In genomic region chr7:120844689-120845088, GRCm38 (mm10) we compare ENCODE assay signal across 10 mouse cellular contexts. TPM values are rescaled to one million over a fixed set of nuclear protein-coding genes. Genes with fewer than 3 reads are reported as not detected.
DNase-seq lines count a peak whose midpoint lies in the region; ATAC-seq and TF ChIP-seq lines count a peak whose summit lies in the region.
"Had no signal": no experiment of that assay in that cellular context is flagged by ENCODE, and none has a peak within 500 bp of the region (broad histone marks: within the 10 kb centered on the region; RNA-seq: fewer than 3 reads in every experiment).

No protein-coding gene starts in this region.

- DNase-seq in heart, embryonic 10.5 days (ENCODE audit: low spot score): no peak
- no peak for DNase-seq in heart, adult 9 months (ENCODE audit: low spot score in 2 of 2)
- no peak for DNase-seq in ES-E14 (ENCODE audit: low read depth, low spot score)
- DNase-seq in hindbrain, embryonic 10.5 days (ENCODE audit: low spot score): peak; percentile 12
- no peak for DNase-seq in liver, postnatal 0 days
- DNase-seq in adrenal gland, adult 2 months: no peak
- no peak for DNase-seq in right cerebral cortex, postnatal 36 days (ENCODE audit: low spot score in 2 of 2)
- no peak for DNase-seq in urinary bladder, postnatal 10 days (ENCODE audit: low spot score)

- H3K9me3 ChIP-seq in heart, embryonic 10.5 days: no peaks in the 10 kb centered on the region
- H3K9me3 ChIP-seq in ES-E14 (ENCODE audit: control insufficient read depth, insufficient read depth, low read depth, low read length): no peaks in the 10 kb centered on the region
- H3K9me3 ChIP-seq in hindbrain, embryonic 10.5 days: no peaks in the 10 kb centered on the region
- H3K9me3 ChIP-seq in liver, postnatal 0 days (ENCODE audit: low read length): no peaks in the 10 kb centered on the region

- no peak for ATAC-seq in liver, postnatal 0 days

- no peaks in the 10 kb centered on the region for H3K36me3 ChIP-seq in heart, embryonic 10.5 days
- H3K36me3 ChIP-seq in ES-E14 (ENCODE audit: control insufficient read depth, insufficient read depth, low read length, poor library complexity, severe bottlenecking): no peaks in the 10 kb centered on the region
- H3K36me3 ChIP-seq in hindbrain, embryonic 10.5 days: 0 out of 2 replicates have a peak, but pooled peaks cover 5% of the 10 kb centered on the region
- peaks cover 17% of the 10 kb centered on the region for H3K36me3 ChIP-seq in liver, postnatal 0 days (replicated peaks; ENCODE audit: insufficient read depth, low read length)

- TF ChIP-seq CTCF in liver, postnatal 0 days (IDR thresholded peaks at IDR 0.05; ENCODE audit: low read depth): no peak

- H3K4me2 ChIP-seq in liver, postnatal 0 days (ENCODE audit: low read depth, low read length): peak overlapping the region; percentile 99

- H3K27me3 ChIP-seq in heart, embryonic 10.5 days (ENCODE audit: insufficient read depth, poor library complexity, severe bottlenecking): peaks cover 28% of the 10 kb centered on the region
- peaks cover 27% of the 10 kb centered on the region for H3K27me3 ChIP-seq in hindbrain, embryonic 10.5 days (ENCODE audit: insufficient read depth, poor library complexity, severe bottlenecking)
- no peaks in the 10 kb centered on the region for H3K27me3 ChIP-seq in liver, postnatal 0 days (ENCODE audit: insufficient read depth, low read length)

- no peak for TF ChIP-seq EP300 in liver, postnatal 0 days (IDR thresholded peaks at IDR 0.05; ENCODE audit: low read depth)

- H3K4me1 ChIP-seq in heart, embryonic 10.5 days: peaks cover 27% of the 10 kb centered on the region
- H3K4me1 ChIP-seq in ES-E14 (ENCODE audit: control insufficient read depth in 2 of 2, insufficient read depth in 2 of 2, low read length in 2 of 2, poor library complexity in 1 of 2): peaks cover 6 to 8% of the 10 kb centered on the region in 2 experiments; a peak in 3 of 4 replicates
- peaks cover 28% of the 10 kb centered on the region for H3K4me1 ChIP-seq in hindbrain, embryonic 10.5 days (replicated peaks)
- peaks cover 40% of the 10 kb centered on the region for H3K4me1 ChIP-seq in liver, postnatal 0 days (ENCODE audit: insufficient read depth)

- in situ Hi-C loops in ES-E14 (cut with MboI; ENCODE audit: low sequenced_read_pairs in 2 of 2, unreplicated experiment in 2 of 2): loop anchor here (5.0 to 10.0 kb wide), 2 partner anchors 68 to 70 kb away; partner anchors contain the start of gene Polr3e (in 1 of the 2)

- WGBS in heart, embryonic 10.5 days: 15% methylated on average over 9 of the region's 9 CpGs
- 3% methylated on average over 9 of the region's 9 CpGs for WGBS in hindbrain, embryonic 10.5 days
- WGBS in liver, postnatal 0 days (ENCODE audit: insufficient replicate concordance): 63% methylated on average over 9 of the region's 9 CpGs

- H3K4me3 ChIP-seq in heart, embryonic 10.5 days: peak overlapping the region; percentile 88
- H3K4me3 ChIP-seq in ES-E14 (ENCODE audit: insufficient read depth in 1 of 2, low read depth in 1 of 2, low read length in 2 of 2, poor library complexity in 1 of 2, severe bottlenecking in 1 of 2): peak overlapping the region; percentile 74 to 79; a peak in 3 of 4 replicates
- H3K4me3 ChIP-seq in hindbrain, embryonic 10.5 days: peak overlapping the region; percentile 85
- H3K4me3 ChIP-seq in liver, postnatal 0 days (ENCODE audit: low read depth, low read length): peak overlapping the region; percentile 83

- 0 out of 2 replicates have a peak overlapping the region, but pooled peaks have one; percentile 95 for H3K27ac ChIP-seq in heart, embryonic 10.5 days
- H3K27ac ChIP-seq in ES-E14 (ENCODE audit: insufficient read depth, low read depth, low read length, poor library complexity, severe bottlenecking): no peak overlapping the region
- H3K27ac ChIP-seq in hindbrain, embryonic 10.5 days: peak overlapping the region; percentile 93; the same call in 1 of the 2 replicates
- peak overlapping the region; percentile 89 for H3K27ac ChIP-seq in liver, postnatal 0 days (ENCODE audit: low read depth)

- H3K9ac ChIP-seq in ES-E14 (ENCODE audit: insufficient read depth, low read depth, low read length, poor library complexity, severe bottlenecking): no peak overlapping the region
- peak overlapping the region; percentile 87 for H3K9ac ChIP-seq in liver, postnatal 0 days (replicated peaks)

TF ChIP-seq in ES-E14, 5 proteins besides CTCF, POLR2A, EP300 and RAD21:
- TF ChIP-seq ZC3H11A (IDR thresholded peaks at IDR 0.05; ENCODE audit: borderline replicate concordance, low read depth, low read length) (no peak), HCFC1 (IDR thresholded peaks at IDR 0.05; ENCODE audit: borderline replicate concordance, insufficient read depth, low read length) (no peak), MAFK (IDR thresholded peaks at IDR 0.05; ENCODE audit: insufficient read depth, low read depth, low read length) (no peak), ZNF384 (IDR thresholded peaks at IDR 0.05; ENCODE audit: low read depth, low read length) (no peak), CHD2 (IDR thresholded peaks at IDR 0.05; ENCODE audit: low read depth, low read length) (no peak)

RNA-seq across cellular contexts. Expression of gene Eef2k, which starts 2.1 kb away (rescaled TPM):
- polyA plus RNA-seq in heart, embryonic 10.5 days (2016; fragmentation: Nextera tagmentation; extraction: Ambion mirVana): 16.3 and 17.3 TPM in 2 replicates
- total RNA-seq in ES-E14 (2012; rRNA removed): 13.6 and 32.9 TPM in 2 replicates
- polyA plus RNA-seq in hindbrain, embryonic 10.5 days (2016; fragmentation: Nextera tagmentation; extraction: Ambion mirVana): 26.9 and 30.1 TPM in 2 replicates
- polyA plus RNA-seq in liver, postnatal 0 days (2015; fragmentation: Nextera tagmentation; extraction: Ambion mirVana): 14.4 and 19.5 TPM in 2 replicates
- 10 to 100 TPM; 28.3 to 37.6 TPM for total RNA-seq in adrenal gland, adult 2 months (2021)
- 16.6 and 17.1 TPM in 2 replicates for polyA plus RNA-seq in adrenal gland, adult 2 months (2012; rRNA removed)

RNA-seq across cellular contexts. Expression of gene Gm5737, which starts 32.5 kb away (rescaled TPM):
- not detected in 2 replicates for polyA plus RNA-seq in heart, embryonic 10.5 days (2016; fragmentation: Nextera tagmentation; extraction: Ambion mirVana)
- total RNA-seq in ES-E14 (2012; rRNA removed): not detected in 2 replicates
- not detected in 2 replicates for polyA plus RNA-seq in hindbrain, embryonic 10.5 days (2016; fragmentation: Nextera tagmentation; extraction: Ambion mirVana)
- polyA plus RNA-seq in liver, postnatal 0 days (2015; fragmentation: Nextera tagmentation; extraction: Ambion mirVana): not detected in 2 replicates
- not detected for total RNA-seq in adrenal gland, adult 2 months (2021)
- polyA plus RNA-seq in adrenal gland, adult 2 months (2012; rRNA removed): not detected in 2 replicates
- total RNA-seq: common myeloid progenitor, adult 5-6 weeks; liver, adult 2 months had no signal
- polyA plus RNA-seq: liver, adult 2 months had no signal
